Mouse (Mus musculus): ENCODE measurements around the gene Prss32. TPM values are rescaled to one million over a fixed set of nuclear protein-coding genes. Genes with fewer than 3 reads are reported as not detected.

Gene Prss32
- polyA plus RNA-seq, 1 experiment = not detected

DNA sequence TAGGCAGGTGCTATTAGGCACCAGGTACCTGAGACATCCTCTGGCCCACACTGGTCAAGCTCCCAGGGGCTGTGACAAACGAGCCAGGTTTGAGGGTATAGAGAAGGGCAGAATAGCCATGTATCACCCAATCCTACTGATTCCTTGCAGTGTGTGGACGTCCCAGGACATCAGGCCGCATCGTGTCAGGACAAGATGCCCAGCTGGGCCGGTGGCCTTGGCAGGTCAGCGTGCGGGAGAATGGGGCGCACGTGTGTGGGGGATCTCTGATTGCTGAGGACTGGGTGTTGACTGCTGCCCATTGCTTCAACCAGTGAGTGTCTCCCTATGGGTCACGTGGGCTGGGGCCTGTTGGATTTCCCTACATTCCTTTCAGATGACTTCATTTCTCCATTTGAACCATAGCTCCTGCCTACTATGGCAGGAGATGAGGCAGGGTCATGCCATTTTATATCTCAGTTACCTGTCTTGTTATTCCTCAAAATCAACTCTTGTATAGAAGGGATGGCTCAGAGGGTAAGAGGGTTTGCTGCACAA, 10.6 kb downstream of the Prss32 start:
- Histone ChIP-seq H3K27me3 (replicated peaks; ENCODE audit: control insufficient read depth, insufficient read depth, low read length) (no peaks in the 10 kb centered on the region), H3K4me1 (ENCODE audit: control insufficient read depth, insufficient read depth, low read length) (no peaks in the 10 kb centered on the region), H3K4me3 (ENCODE audit: insufficient read depth, low read depth, low read length) (no peak overlapping the region), H3K36me3 (ENCODE audit: control insufficient read depth, insufficient read depth, low read length) (no peaks in the 10 kb centered on the region), H3K27ac (ENCODE audit: insufficient read depth, low read depth, low read length) (no peak overlapping the region)
- TF ChIP-seq CTCF (conservative IDR thresholded peaks at IDR 0.05; ENCODE audit: insufficient read depth, insufficient read length, low read depth, low read length) (no peak), POLR2A (IDR thresholded peaks at IDR 0.05; ENCODE audit: low read depth, low read length) (no peak)
- DNase-seq = no peak
- 90% methylated on average over 10 of the region's 10 CpGs for WGBS

DNA sequence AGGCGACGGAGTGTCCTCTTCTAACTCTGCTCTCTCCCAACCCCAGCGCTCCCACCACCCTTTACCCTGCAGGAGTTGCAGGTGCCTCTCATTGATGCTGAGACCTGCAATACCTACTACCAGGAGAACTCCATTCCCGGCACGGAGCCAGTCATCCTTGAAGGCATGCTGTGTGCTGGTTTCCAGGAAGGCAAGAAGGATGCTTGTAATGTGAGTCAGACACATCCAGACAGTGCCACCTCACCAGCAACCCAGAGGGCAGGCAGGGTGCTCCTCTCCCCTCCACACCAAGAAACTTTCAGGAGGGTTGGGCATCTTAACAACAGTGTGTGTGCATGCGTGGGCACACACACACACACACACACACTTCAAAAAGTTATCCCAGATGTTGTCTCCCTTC, 13.5 kb downstream of the Prss32 start:
- 78% methylated on average over 6 of the region's 6 CpGs for WGBS
- TF ChIP-seq CTCF (conservative IDR thresholded peaks at IDR 0.05; ENCODE audit: insufficient read depth, insufficient read length, low read depth, low read length) (no peak), POLR2A (IDR thresholded peaks at IDR 0.05; ENCODE audit: low read depth, low read length) (no peak)
- H3K4me3 ChIP-seq (ENCODE audit: insufficient read depth, low read depth, low read length) = no peak overlapping the region
- no peaks in the 10 kb centered on the region for H3K4me1 ChIP-seq (ENCODE audit: control insufficient read depth, insufficient read depth, low read length)
- no peaks in the 10 kb centered on the region for H3K27me3 ChIP-seq (replicated peaks; ENCODE audit: control insufficient read depth, insufficient read depth, low read length)
- H3K27ac ChIP-seq (ENCODE audit: insufficient read depth, low read depth, low read length) = no peak overlapping the region
- no peak for DNase-seq
- no peaks in the 10 kb centered on the region for H3K36me3 ChIP-seq (ENCODE audit: control insufficient read depth, insufficient read depth, low read length)

- no peaks in the 10 kb centered on the region for H3K27me3 ChIP-seq (replicated peaks; ENCODE audit: control insufficient read depth, insufficient read depth, low read length)
- no peak overlapping the region for H3K27ac ChIP-seq (ENCODE audit: insufficient read depth, low read depth, low read length)
- no peak overlapping the region for H3K4me3 ChIP-seq (ENCODE audit: insufficient read depth, low read depth, low read length)
- no peak for TF ChIP-seq POLR2A (IDR thresholded peaks at IDR 0.05; ENCODE audit: low read depth, low read length)
- WGBS = 86% methylated on average over 2 of the region's 2 CpGs
- no peaks in the 10 kb centered on the region for H3K36me3 ChIP-seq (ENCODE audit: control insufficient read depth, insufficient read depth, low read length)
- DNase-seq = no peak
- no peaks in the 10 kb centered on the region for H3K4me1 ChIP-seq (ENCODE audit: control insufficient read depth, insufficient read depth, low read length)
These were observed 14.3 kb downstream of the Prss32 start for GRCm38 (mm10) chr17:23857913-23858312.

GRCm38 (mm10) chr17:23862926-23863325, 19.3 kb downstream of the Prss32 start:
- no peak for DNase-seq
- Histone ChIP-seq H3K27ac (ENCODE audit: insufficient read depth, low read depth, low read length) (no peak overlapping the region), H3K27me3 (replicated peaks; ENCODE audit: control insufficient read depth, insufficient read depth, low read length) (no peaks in the 10 kb centered on the region), H3K4me3 (ENCODE audit: insufficient read depth, low read depth, low read length) (no peak overlapping the region), H3K4me1 (ENCODE audit: control insufficient read depth, insufficient read depth, low read length) (no peaks in the 10 kb centered on the region), H3K36me3 (ENCODE audit: control insufficient read depth, insufficient read depth, low read length) (no peaks in the 10 kb centered on the region)
- TF ChIP-seq CTCF (conservative IDR thresholded peaks at IDR 0.05; ENCODE audit: insufficient read depth, insufficient read length, low read depth, low read length) (no peak), POLR2A (IDR thresholded peaks at IDR 0.05; ENCODE audit: low read depth, low read length) (no peak)
- 93% methylated on average over 4 of the region's 4 CpGs for WGBS

DNA sequence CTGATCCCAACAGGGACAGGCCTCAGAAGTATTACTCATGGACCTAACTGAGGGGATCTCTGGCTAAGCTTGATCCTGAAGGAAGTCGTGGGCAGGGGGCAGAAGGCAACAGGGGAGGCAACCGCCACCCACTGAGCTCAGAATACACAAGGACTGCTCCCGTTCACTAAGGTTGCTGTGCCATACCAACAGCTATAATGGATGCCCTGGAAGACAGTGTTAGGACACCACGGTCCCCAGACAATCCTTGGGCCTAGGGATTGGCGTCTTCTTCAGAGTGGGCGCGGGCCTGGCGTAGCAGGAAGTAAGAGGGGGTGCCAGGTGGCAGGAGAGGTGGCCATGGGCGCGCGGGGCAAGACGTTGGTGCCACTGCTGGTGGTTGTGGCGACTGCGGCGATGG, 24.1 kb downstream of the Prss32 start, which contains the start of gene Prss21:
Gene Prss21, plus strand, starts transcription at position 301 of the 400 bp plus-strand sequence.
- H3K27me3 ChIP-seq (replicated peaks; ENCODE audit: control insufficient read depth, insufficient read depth, low read length) = no peaks in the 10 kb centered on the region
- H3K4me3 ChIP-seq (ENCODE audit: insufficient read depth, low read depth, low read length) = no peak within 1 kb of the TSS
- no peak for DNase-seq
- no peak for TF ChIP-seq CTCF (conservative IDR thresholded peaks at IDR 0.05; ENCODE audit: insufficient read depth, insufficient read length, low read depth, low read length)
- no peaks in the 10 kb centered on the region for H3K4me1 ChIP-seq (ENCODE audit: control insufficient read depth, insufficient read depth, low read length)
- WGBS = 92% methylated on average over 15 of the region's 15 CpGs
- no peak within 1 kb of the TSS for H3K27ac ChIP-seq (ENCODE audit: insufficient read depth, low read depth, low read length)
- H3K36me3 ChIP-seq (ENCODE audit: control insufficient read depth, insufficient read depth, low read length) = no peaks in the 10 kb centered on the region

GRCm38 (mm10) chr17:23868513-23868912, 24.9 kb downstream of the Prss32 start:
- no peak for TF ChIP-seq POLR2A (IDR thresholded peaks at IDR 0.05; ENCODE audit: low read depth, low read length)
- no peak for TF ChIP-seq CTCF (conservative IDR thresholded peaks at IDR 0.05; ENCODE audit: insufficient read depth, insufficient read length, low read depth, low read length)
- Histone ChIP-seq H3K4me1 (ENCODE audit: control insufficient read depth, insufficient read depth, low read length) (no peaks in the 10 kb centered on the region), H3K4me3 (ENCODE audit: insufficient read depth, low read depth, low read length) (no peak overlapping the region), H3K27ac (ENCODE audit: insufficient read depth, low read depth, low read length) (no peak overlapping the region), H3K36me3 (ENCODE audit: control insufficient read depth, insufficient read depth, low read length) (no peaks in the 10 kb centered on the region), H3K27me3 (replicated peaks; ENCODE audit: control insufficient read depth, insufficient read depth, low read length) (no peaks in the 10 kb centered on the region)
- 80% methylated on average over 11 of the region's 11 CpGs for WGBS
- DNase-seq = no peak

- 38% methylated on average over 8 of the region's 8 CpGs for WGBS
- Histone ChIP-seq H3K36me3 (ENCODE audit: control insufficient read depth, insufficient read depth, low read length) (no peaks in the 10 kb centered on the region), H3K4me3 (ENCODE audit: insufficient read depth, low read depth, low read length) (no peak overlapping the region), H3K27me3 (replicated peaks; ENCODE audit: control insufficient read depth, insufficient read depth, low read length) (no peaks in the 10 kb centered on the region), H3K4me1 (ENCODE audit: control insufficient read depth, insufficient read depth, low read length) (no peaks in the 10 kb centered on the region), H3K27ac (ENCODE audit: insufficient read depth, low read depth, low read length) (no peak overlapping the region)
- TF ChIP-seq POLR2A (IDR thresholded peaks at IDR 0.05; ENCODE audit: low read depth, low read length) = no peak
- peak; percentile 84 for TF ChIP-seq CTCF (conservative IDR thresholded peaks at IDR 0.05; ENCODE audit: insufficient read depth, insufficient read length, low read depth, low read length)
- peak; percentile 65 for DNase-seq
These were observed 30.5 kb downstream of the Prss32 start for GRCm38 (mm10) chr17:23873884-23874856.
